Mouse (Mus musculus): ENCODE measurements around the gene Pltp. TPM values are rescaled to one million over a fixed set of nuclear protein-coding genes. Genes with fewer than 3 reads are reported as not detected.

Pltp gene
- polyA plus RNA-seq (2017; shearing (Covaris generic)): under 1 TPM; 0.34 to 0.98 TPM

- ATAC-seq: peak; percentile 75
Observed at GRCm38 (mm10) chr2:164857101-164857821, at the start of gene Pltp. TSS of gene Pltp (minus strand) at chr2:164857711.

DNA sequence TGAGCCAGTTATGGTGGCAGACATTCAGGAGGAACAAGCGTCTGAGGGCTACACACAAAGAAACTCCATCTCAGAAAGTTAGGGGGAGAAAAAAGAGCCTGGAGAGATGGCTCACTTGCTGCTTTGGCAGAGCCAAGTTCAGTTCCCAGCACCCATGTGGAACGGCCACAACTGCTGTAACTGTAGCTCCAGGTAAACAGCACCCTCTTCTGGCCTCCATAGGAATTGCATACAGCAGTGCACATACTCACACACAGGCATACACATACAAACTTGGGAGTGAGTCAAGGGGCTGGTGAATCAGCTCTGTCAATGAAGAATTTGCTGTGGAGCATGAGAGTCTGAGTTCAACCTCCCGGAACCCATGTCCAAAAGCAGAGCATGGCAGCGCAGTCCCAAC is 48.6 kb upstream of the Pltp start:
- ATAC-seq: no peak

GRCm38 (mm10) chr2:164903496-164903895 is 46.0 kb upstream of the Pltp start:
- ATAC-seq: no peak

- ATAC-seq: no peak
Observed at GRCm38 (mm10) chr2:164901380-164901779, 43.9 kb upstream of the Pltp start.

- ATAC-seq: peak; percentile 40
Observed at GRCm38 (mm10) chr2:164899723-164900459, 42.4 kb upstream of the Pltp start.

DNA sequence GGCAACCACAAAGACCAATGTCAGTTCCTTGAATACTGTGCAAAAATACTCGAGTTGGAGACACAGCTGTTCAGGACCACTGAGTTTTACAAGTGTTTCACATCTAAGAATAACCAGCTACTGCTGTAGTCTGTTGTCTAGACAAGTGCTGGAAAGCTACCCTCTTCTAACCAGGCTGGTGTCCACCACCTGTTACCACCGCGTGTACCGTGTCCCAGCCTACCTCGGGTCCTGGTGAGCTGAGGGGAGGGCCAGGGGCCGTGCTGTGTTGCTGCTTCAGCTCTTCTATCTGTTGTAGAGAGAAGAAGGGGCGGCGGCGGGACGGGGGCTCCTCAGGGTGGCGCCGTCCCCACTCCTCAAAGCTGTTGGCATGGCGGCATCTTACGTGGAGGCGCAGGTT is 41.5 kb upstream of the Pltp start:
- no peak for ATAC-seq

- ATAC-seq: no peak
Observed at GRCm38 (mm10) chr2:164898008-164898407, 40.5 kb upstream of the Pltp start.

GRCm38 (mm10) chr2:164895885-164896284 is 38.4 kb upstream of the Pltp start:
- no peak for ATAC-seq

- no peak for ATAC-seq
Observed at GRCm38 (mm10) chr2:164894644-164895043, 37.1 kb upstream of the Pltp start.

GRCm38 (mm10) chr2:164894048-164894447 is 36.5 kb upstream of the Pltp start:
- no peak for ATAC-seq

GRCm38 (mm10) chr2:164892696-164893216 is 35.2 kb upstream of the Pltp start:
- ATAC-seq: no peak

- no peak for ATAC-seq
Observed at GRCm38 (mm10) chr2:164891908-164892695, 34.6 kb upstream of the Pltp start.

- no peak for ATAC-seq
Observed at GRCm38 (mm10) chr2:164891056-164891834, 33.7 kb upstream of the Pltp start.

DNA sequence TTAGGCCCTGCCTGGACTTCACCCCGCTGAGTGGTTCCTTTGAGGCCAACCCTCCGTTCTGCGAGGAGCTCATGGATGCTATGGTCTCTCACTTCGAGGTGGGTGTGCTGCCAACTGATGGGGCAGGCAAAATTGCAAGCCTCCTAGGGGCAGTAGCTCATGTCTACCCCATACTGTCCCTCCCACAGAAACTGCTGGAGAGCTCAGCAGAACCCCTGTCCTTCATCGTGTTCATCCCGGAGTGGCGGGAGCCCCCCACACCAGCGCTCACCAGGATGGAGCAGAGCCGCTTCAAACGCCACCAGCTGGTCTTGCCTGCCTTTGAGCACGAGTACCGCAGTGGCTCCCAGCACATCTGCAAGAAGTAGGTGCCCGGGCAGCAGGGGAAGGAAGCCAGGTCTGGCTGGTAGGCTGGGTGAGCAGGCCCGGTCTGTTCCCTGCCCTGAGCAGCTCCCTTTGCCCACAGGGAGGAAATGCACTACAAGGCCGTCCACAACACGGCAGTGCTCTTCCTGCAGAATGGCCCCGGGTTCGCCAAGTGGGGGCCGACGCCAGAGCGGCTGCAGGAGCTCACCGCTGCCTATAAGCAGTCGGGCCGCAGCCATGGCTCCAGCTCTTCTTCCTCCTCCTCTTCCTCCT is 33.0 kb upstream of the Pltp start:
- no peak for ATAC-seq

DNA sequence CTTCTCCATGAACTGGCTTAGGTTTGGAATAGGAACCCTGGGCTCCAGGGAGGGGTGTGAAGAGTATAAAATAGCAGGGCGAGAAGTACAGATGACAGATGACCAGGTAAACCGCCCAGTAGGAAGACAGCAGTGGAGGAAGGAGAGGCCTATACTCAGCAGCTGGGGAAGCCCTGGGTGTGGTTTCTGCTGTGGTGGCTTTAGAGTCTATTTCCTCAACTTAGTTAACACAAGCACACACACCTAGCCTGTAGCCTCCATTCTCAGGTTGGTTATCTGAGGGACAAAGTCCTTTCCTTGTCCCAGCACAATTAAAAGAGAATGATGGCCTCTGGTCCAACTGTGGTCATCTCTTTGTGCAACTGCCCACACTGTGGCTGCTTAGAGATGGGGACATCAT is 32.4 kb upstream of the Pltp start:
- ATAC-seq: no peak

DNA sequence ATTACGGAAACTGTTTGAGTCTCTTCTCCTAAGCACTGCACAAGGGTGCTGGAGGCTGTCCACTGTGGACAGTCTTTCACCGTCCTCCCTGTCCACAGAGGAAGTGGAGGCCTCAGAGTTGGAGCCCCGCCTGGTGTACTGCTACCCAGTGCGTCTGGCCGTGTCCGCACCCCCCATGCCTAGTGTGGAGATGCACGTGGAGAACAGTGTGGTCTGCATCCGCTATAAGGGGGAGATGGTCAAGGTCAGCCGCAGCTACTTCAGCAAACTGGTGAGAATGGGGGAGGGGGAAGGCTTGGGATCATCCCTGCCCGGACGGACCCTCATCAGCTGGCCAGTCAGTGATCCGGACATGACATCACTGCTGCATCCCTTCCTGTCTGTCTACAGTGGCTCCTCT is 31.5 kb upstream of the Pltp start:
- ATAC-seq: no peak

GRCm38 (mm10) chr2:164886617-164887016 is 29.1 kb upstream of the Pltp start:
- ATAC-seq: no peak

- ATAC-seq: no peak
Observed at GRCm38 (mm10) chr2:164885788-164886187, 28.3 kb upstream of the Pltp start.

GRCm38 (mm10) chr2:164882619-164883018 is 25.1 kb upstream of the Pltp start:
- no peak for ATAC-seq

- ATAC-seq: peak; percentile 92
Observed at GRCm38 (mm10) chr2:164879568-164880277, 22.2 kb upstream of the Pltp start.

- peak; percentile 63 for ATAC-seq
Observed at GRCm38 (mm10) chr2:164879228-164879567, 21.7 kb upstream of the Pltp start, which contains the start of gene Pcif1. TSS of gene Pcif1 (plus strand) at chr2:164879304.
